Mouse (Mus musculus) embryonic facial prominence, embryonic 12.5 days (tissue): Measurements from ENCODE around the gene Dnm1l. TPM values are rescaled to one million over a fixed set of nuclear protein-coding genes. Genes with fewer than 3 reads are reported as not detected.

ENCODE experiments used
- ATAC-seq: fragments of 200-750 bp; cut with Nextera tagmentation; 2 replicates; pipeline ENCODE4 v1.8.0; 2017; ENCODE audit not compliant: insufficient number of reproducible peaks, insufficient read depth, low FRiP score, low TSS enrichment
- H3K27ac ChIP-seq: fragments of 300-500 bp; sonication (generic); 2 replicates; pipeline ENCODE4 v1.5.1; 2016; ENCODE audit warnings: mild to moderate bottlenecking
- H3K27me3 ChIP-seq: fragments of 300-500 bp; sonication (generic); 2 replicates; pipeline ENCODE4 v1.6.1; 2016; ENCODE audit warnings: mild to moderate bottlenecking, moderate library complexity
- H3K36me3 ChIP-seq: fragments of 300-500 bp; sonication (generic); 2 replicates; pipeline ENCODE4 v1.6.1; 2016; ENCODE audit warnings: mild to moderate bottlenecking
- H3K4me1 ChIP-seq: fragments of 300-500 bp; sonication (generic); 2 replicates; pipeline ENCODE4 v1.6.1; 2016
- H3K4me2 ChIP-seq: fragments of 300-500 bp; sonication (generic); replicated peaks from 2 replicates; pipeline ENCODE4 v1.6.1; 2016; ENCODE audit warnings: mild to moderate bottlenecking, moderate library complexity
- H3K4me3 ChIP-seq: fragments of 300-500 bp; sonication (generic); 2 replicates; pipeline ENCODE4 v1.5.1; 2016; ENCODE audit warnings: mild to moderate bottlenecking
- H3K9ac ChIP-seq: fragments of 300-500 bp; sonication (generic); 2 replicates; pipeline ENCODE4 v1.6.1; 2016; ENCODE audit warnings: mild to moderate bottlenecking, moderate library complexity
- H3K9me3 ChIP-seq: fragments of 300-500 bp; sonication (generic); 2 replicates; pipeline ENCODE4 v1.6.1; 2016; ENCODE audit warnings: mild to moderate bottlenecking, moderate library complexity
- WGBS: fragments of 180-500 bp; shearing (Covaris S2); methylation state at CpG from one replicate; pipeline ENCODE4 v1.1.7; 2016; 5-methylcytosine and 5-hydroxymethylcytosine counted together
- polyA plus RNA-seq: library from polyadenylated mRNA; unstranded; fragments of >200 nt; fragmentation: Nextera tagmentation; extraction: Ambion mirVana; gene quantifications from 2 replicates; pipeline ENCODE4 v1.2.1, GENCODE M21; 2016

Dnm1l gene
- polyA plus RNA-seq, 1 experiment from 2014 or later = 65.6 TPM

- Histone ChIP-seq H3K36me3 (no peaks in the 10 kb centered on the region), H3K27ac (no peak overlapping the region), H3K9ac (no peak overlapping the region), H3K4me3 (no peak overlapping the region), H3K9me3 (no peaks in the 10 kb centered on the region), H3K4me1 (no peaks in the 10 kb centered on the region), H3K4me2 (no peak overlapping the region), H3K27me3 (no peaks in the 10 kb centered on the region)
- 50% methylated on average over 3 of the region's 3 CpGs for WGBS
- no peak for ATAC-seq
Observed at GRCm38 (mm10) chr16:16272978-16273377, 85.8 kb downstream of the Dnm1l start.

- no peaks in the 10 kb centered on the region for H3K9me3 ChIP-seq
- H3K36me3 ChIP-seq = no peaks in the 10 kb centered on the region
- WGBS = 80% methylated on average over 3 of the region's 3 CpGs
- H3K9ac ChIP-seq = no peak overlapping the region
- no peak for ATAC-seq
- no peaks in the 10 kb centered on the region for H3K4me1 ChIP-seq
- no peaks in the 10 kb centered on the region for H3K27me3 ChIP-seq
- no peak overlapping the region for H3K27ac ChIP-seq
- H3K4me3 ChIP-seq = no peak overlapping the region
- no peak overlapping the region for H3K4me2 ChIP-seq
Observed at GRCm38 (mm10) chr16:16262436-16262835, 96.3 kb downstream of the Dnm1l start.

Other genes starting within 250 kb of the Dnm1l start
- gene Pkp2, start 145.6 kb downstream of the Dnm1l start, polyA plus RNA-seq = 4.2 and 4.4 TPM in 2 replicates
- 47.8 and 50.4 TPM in 2 replicates for gene Yars2, start 56.0 kb downstream of the Dnm1l start, polyA plus RNA-seq
- 8.6 and 9.0 TPM in 2 replicates for gene Fgd4, start 241.6 kb upstream of the Dnm1l start, polyA plus RNA-seq